Mouse (Mus musculus) embryonic stem cell, embryonic (primary cell): Measurements from ENCODE around the gene Iscu.

Experiments used
- CTCF ChIA-PET, 4 experiments: fragments of 300-600 bp in 2 of 4; fragments of 350-600 bp in 2 of 4; sonication (Branson Sonifier 250); formaldehyde crosslinking; loops; one replicate each; lab custom pipeline; 2022; ENCODE audit warnings: inconsistent platforms in 2 of 4; lab: Charles Lee
- POLR2A ChIA-PET, 4 experiments: fragments of 300-600 bp in 2 of 4; fragments of 350-600 bp in 2 of 4; sonication (Branson Sonifier 250); formaldehyde crosslinking; loops; one replicate each; lab custom pipeline; 2022; ENCODE audit warnings: antibody characterized with exemption in 4 of 4, inconsistent platforms in 1 of 4; lab: Charles Lee

The Iscu gene

GRCm38 (mm10) chr5:113789075-113789788, 16.7 kb downstream of the Iscu start:
- CTCF ChIA-PET: interaction anchor here in 2 of 4 experiments (0.7 to 1.2 kb wide), 4 partner anchors 11 to 416 kb away, joined by 3 read pairs; partner anchors contain the start of genes Iscu (in 1 of the 2), Sart3 (in 1 of the 2) and Tmem119 (in 1 of the 2)
- POLR2A ChIA-PET: interaction anchor here in 3 of 4 experiments (0.5 to 2.1 kb wide), 8 partner anchors 11 to 271 kb away, joined by 3 to 6 read pairs (median 3); partner anchors contain the start of genes Iscu (in 1 of the 3), Sart3 (in 1 of the 3) and Tmem119 (in 1 of the 3)

- ChIA-PET CTCF (interaction anchor here in 2 of 4 experiments (0.6 to 1.0 kb wide), 2 partner anchors 9 to 17 kb away, joined by 3 to 4 read pairs; no protein-coding TSS in a partner anchor), POLR2A (interaction anchor here in 1 of 4 experiments (0.5 kb wide), 1 partner anchor 9 kb away, joined by 3 read pairs; the partner anchor contains the start of gene Tmem119)
These were observed 18.1 kb downstream of the Iscu start for GRCm38 (mm10) chr5:113790453-113791196.

GRCm38 (mm10) chr5:113791197-113792095, 18.9 kb downstream of the Iscu start:
- CTCF ChIA-PET: interaction anchor here in 2 of 4 experiments (0.6 to 1.0 kb wide), 2 partner anchors 10 to 18 kb away, joined by 3 to 4 read pairs; no protein-coding TSS in a partner anchor
- POLR2A ChIA-PET: no interaction called here

- POLR2A ChIA-PET: interaction anchor here in 3 of 4 experiments (0.6 to 4.6 kb wide), 10 partner anchors 18 to 144 kb away, joined by 3 to 22 read pairs (median 3); partner anchors contain the start of genes Iscu (in 2 of the 3), Coro1c (in 1 of the 3) and Sart3 (in 1 of the 3)
These were observed 24.0 kb downstream of the Iscu start for GRCm38 (mm10) chr5:113796401-113797148.

GRCm38 (mm10) chr5:113797149-113797882, 24.8 kb downstream of the Iscu start:
- POLR2A ChIA-PET: interaction anchor here in 3 of 4 experiments (0.6 to 4.6 kb wide), 9 partner anchors 14 to 1244 kb away, joined by 3 to 22 read pairs (median 3); partner anchors contain the start of genes Coro1c (in 1 of the 3), Iscu (in 1 of the 3) and Sart3 (in 1 of the 3)
- CTCF ChIA-PET: interaction anchor here in 3 of 4 experiments (0.7 to 1.2 kb wide), 6 partner anchors 14 to 250 kb away, joined by 3 read pairs; partner anchors contain the start of genes Iscu (in 1 of the 3) and Sart3 (in 1 of the 3)

More at GRCm38 (mm10) chr5:113796401-113797148, 24.0 kb downstream of the Iscu start:
- CTCF ChIA-PET: interaction anchor here (0.5 to 1.3 kb wide), 9 partner anchors 15 to 250 kb away, joined by 3 read pairs; partner anchors contain the start of genes Iscu (in 2 of the 4) and Sart3 (in 1 of the 4)

GRCm38 (mm10) chr5:113798525-113798924, 26.0 kb downstream of the Iscu start:
- ChIA-PET CTCF (interaction anchor here in 2 of 4 experiments (0.5 to 1.2 kb wide), 3 partner anchors 25 to 114 kb away, joined by 3 to 4 read pairs (median 3); no protein-coding TSS in a partner anchor), POLR2A (interaction anchor here in 2 of 4 experiments (0.7 to 1.3 kb wide), 2 partner anchors 119 to 149 kb away, joined by 3 to 8 read pairs; no protein-coding TSS in a partner anchor)

GRCm38 (mm10) chr5:113799691-113800090, 27.1 kb downstream of the Iscu start:
- POLR2A ChIA-PET: interaction anchor here in 3 of 4 experiments (0.6 to 1.9 kb wide), 16 partner anchors 9 to 672 kb away, joined by 3 to 12 read pairs (median 3); no protein-coding TSS in a partner anchor
- CTCF ChIA-PET: interaction anchor here (0.5 to 2.2 kb wide), 22 partner anchors 11 to 734 kb away, joined by 3 to 12 read pairs (median 4); partner anchors contain the start of gene Coro1c (in 1 of the 4)

- ChIA-PET POLR2A (interaction anchor here in 3 of 4 experiments (0.6 to 1.9 kb wide), 17 partner anchors 10 to 477 kb away, joined by 3 to 12 read pairs (median 3); partner anchors contain the start of genes Iscu (in 1 of the 3) and Sart3 (in 1 of the 3)), CTCF (interaction anchor here (0.5 to 2.2 kb wide), 22 partner anchors 10 to 1408 kb away, joined by 3 to 12 read pairs (median 4); partner anchors contain the start of gene Coro1c (in 1 of the 4))
These were observed 27.7 kb downstream of the Iscu start, which contains the start of gene Tmem119 for GRCm38 (mm10) chr5:113800280-113800679. Gene Tmem119, minus strand, starts transcription at chr5:113800516.

GRCm38 (mm10) chr5:113804395-113804966, 31.9 kb downstream of the Iscu start:
- POLR2A ChIA-PET: interaction anchor here in 2 of 4 experiments (0.5 to 1.3 kb wide), 3 partner anchors 9 to 31 kb away, joined by 3 to 8 read pairs (median 3); no protein-coding TSS in a partner anchor

GRCm38 (mm10) chr5:113805301-113805700, 32.8 kb downstream of the Iscu start:
- ChIA-PET POLR2A (interaction anchor here in 2 of 4 experiments (0.6 to 1.3 kb wide), 4 partner anchors 10 to 326 kb away, joined by 3 to 4 read pairs (median 3); no protein-coding TSS in a partner anchor), CTCF (interaction anchor here in 2 of 4 experiments (0.8 to 1.5 kb wide), 7 partner anchors 8 to 39 kb away, joined by 3 to 5 read pairs (median 4); partner anchors contain the start of genes Iscu (in 1 of the 2) and Sart3 (in 1 of the 2))

More at GRCm38 (mm10) chr5:113804395-113804966, 31.9 kb downstream of the Iscu start:
- CTCF ChIA-PET: interaction anchor here in 2 of 4 experiments (0.6 to 1.1 kb wide), 5 partner anchors 9 to 290 kb away, joined by 3 to 4 read pairs (median 3); partner anchors contain the start of genes Iscu (in 1 of the 2) and Sart3 (in 1 of the 2)

- ChIA-PET POLR2A (interaction anchor here in 1 of 4 experiments (0.5 kb wide), 1 partner anchor 456 kb away, joined by 3 read pairs; no protein-coding TSS in a partner anchor), CTCF (interaction anchor here in 1 of 4 experiments (1.0 to 1.5 kb wide), 2 partner anchors 32 to 38 kb away, joined by 3 to 4 read pairs; no protein-coding TSS in a partner anchor)
These were observed 33.9 kb downstream of the Iscu start for GRCm38 (mm10) chr5:113806414-113806813.

- POLR2A ChIA-PET: interaction anchor here in 2 of 4 experiments (0.5 to 0.9 kb wide), 2 partner anchors 19 to 227 kb away, joined by 3 read pairs; no protein-coding TSS in a partner anchor
- CTCF ChIA-PET: interaction anchor here in 2 of 4 experiments (1.0 to 1.3 kb wide), 3 partner anchors 11 to 76 kb away, joined by 3 to 4 read pairs (median 3); no protein-coding TSS in a partner anchor
These were observed 35.2 kb downstream of the Iscu start for GRCm38 (mm10) chr5:113807712-113808111.

- POLR2A ChIA-PET: interaction anchor here in 2 of 4 experiments (0.5 to 0.9 kb wide), 3 partner anchors 19 to 227 kb away, joined by 3 read pairs; no protein-coding TSS in a partner anchor
- CTCF ChIA-PET: interaction anchor here in 3 of 4 experiments (1.0 to 1.3 kb wide), 5 partner anchors 10 to 76 kb away, joined by 3 to 4 read pairs (median 3); no protein-coding TSS in a partner anchor
These were observed 35.6 kb downstream of the Iscu start for GRCm38 (mm10) chr5:113808177-113808576.
